ENCODE assay signal across 20 mouse cellular contexts in the genomic region with DNA sequence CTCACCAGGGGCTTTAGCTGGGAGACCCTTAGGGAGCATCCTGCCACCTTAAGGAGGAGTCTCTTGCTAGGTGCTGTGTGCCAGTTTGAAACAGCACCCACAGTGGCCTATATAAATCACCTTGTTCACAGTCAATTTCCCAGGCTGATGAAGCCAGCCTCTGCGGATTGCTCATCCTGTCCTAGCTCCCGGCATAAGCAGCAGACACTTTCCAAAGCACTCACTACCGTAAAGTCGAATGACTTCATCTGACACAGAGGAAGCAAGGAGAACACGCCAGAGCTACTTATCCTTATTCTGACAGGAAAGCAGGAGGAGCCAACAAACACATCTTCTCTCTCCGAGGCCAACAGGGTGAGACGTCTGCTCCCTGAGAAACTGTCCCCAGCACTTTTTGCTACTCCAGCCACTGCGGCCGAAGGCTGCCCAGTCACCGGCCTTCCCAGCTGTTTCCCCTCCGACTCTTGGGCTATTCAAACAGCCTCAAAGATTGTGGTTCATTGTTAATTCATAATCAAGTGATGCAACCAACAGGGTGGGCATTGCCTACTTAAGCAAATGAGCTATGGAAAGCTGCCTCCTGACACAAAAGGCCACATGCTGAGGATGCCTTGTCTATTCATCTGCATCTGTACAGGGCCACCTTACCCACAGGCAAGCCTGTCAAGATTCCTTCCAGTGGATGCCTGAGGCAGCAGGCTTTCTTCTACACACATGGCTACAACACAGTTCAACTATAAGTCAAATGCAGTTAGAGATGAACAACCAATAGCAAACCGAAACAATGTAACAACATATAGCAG.
DNase-seq lines count a peak whose midpoint lies in the region; ATAC-seq and TF ChIP-seq lines count a peak whose summit lies in the region.
"Had no signal": no experiment of that assay in that cellular context is flagged by ENCODE, and none has a peak within 500 bp of the region (broad histone marks: within the 10 kb centered on the region; RNA-seq: fewer than 3 reads in every experiment).

No protein-coding gene starts in this region.

- no peaks in the 10 kb centered on the region for H3K36me3 ChIP-seq in heart, postnatal 0 days (replicated peaks; ENCODE audit: control insufficient read depth, insufficient read depth, low read length)
- H3K36me3 ChIP-seq in hindbrain, embryonic 11.5 days (ENCODE audit: control insufficient read depth, insufficient read depth, low read length), result no peaks in the 10 kb centered on the region
- H3K36me3 ChIP-seq in midbrain, embryonic 15.5 days (replicated peaks), result no peaks in the 10 kb centered on the region
- H3K36me3 ChIP-seq: embryonic facial prominence, embryonic 13.5 days had no signal

- no peak overlapping the region for H3K27ac ChIP-seq in heart, postnatal 0 days (ENCODE audit: low read depth)
- no peak overlapping the region for H3K27ac ChIP-seq in hindbrain, embryonic 11.5 days (ENCODE audit: low read depth, low read length)
- no peak overlapping the region for H3K27ac ChIP-seq in midbrain, embryonic 15.5 days
- H3K27ac ChIP-seq: embryonic facial prominence, embryonic 13.5 days; forebrain, embryonic 13.5 days; layer of hippocampus, adult 2 months had no signal

- TF ChIP-seq CTCF in heart, postnatal 0 days (IDR thresholded peaks at IDR 0.05; ENCODE audit: low read depth), result no peak

- WGBS in heart, postnatal 0 days, result 62% methylated on average over 12 of the region's 12 CpGs
- 42% methylated on average over 12 of the region's 12 CpGs for WGBS in hindbrain, embryonic 11.5 days
- WGBS in midbrain, embryonic 15.5 days, result 29% methylated on average over 12 of the region's 12 CpGs

- no peak for TF ChIP-seq EP300 in heart, postnatal 0 days (IDR thresholded peaks at IDR 0.05; ENCODE audit: low read depth)

- H3K4me1 ChIP-seq in heart, postnatal 0 days (ENCODE audit: control insufficient read depth, insufficient read depth), result peaks cover 15% of the 10 kb centered on the region; the same call in 1 of the 2 replicates
- H3K4me1 ChIP-seq in hindbrain, embryonic 11.5 days (replicated peaks; ENCODE audit: control insufficient read depth, insufficient read depth, low read length), result peaks cover 6% of the 10 kb centered on the region; the same call in 1 of the 2 replicates
- peaks cover 15% of the 10 kb centered on the region for H3K4me1 ChIP-seq in midbrain, embryonic 15.5 days

- ATAC-seq in heart, postnatal 0 days (ENCODE audit: insufficient read depth, low read depth), result no peak
- 0 out of 2 replicates have a peak, but pooled peaks have one; percentile 13 for ATAC-seq in hindbrain, embryonic 11.5 days (ENCODE audit: low FRiP score)
- 0 out of 2 replicates have a peak, but pooled peaks have one; percentile 5 for ATAC-seq in midbrain, embryonic 15.5 days (replicated peaks)
- no peak for ATAC-seq in megakaryocyte-erythroid progenitor cell, adult 5-6 weeks (replicated peaks; ENCODE audit: low FRiP score, low TSS enrichment, poor library complexity, severe bottlenecking)
- ATAC-seq: forebrain, embryonic 13.5 days had no signal

- no peak overlapping the region for H3K9ac ChIP-seq in heart, postnatal 0 days (replicated peaks; ENCODE audit: low read depth, low read length)
- H3K9ac ChIP-seq in hindbrain, embryonic 11.5 days (ENCODE audit: low read depth, low read length), result 0 out of 2 replicates have a peak overlapping the region, but pooled peaks have one; percentile 12
- no peak overlapping the region for H3K9ac ChIP-seq in midbrain, embryonic 15.5 days
- H3K9ac ChIP-seq: embryonic facial prominence, embryonic 13.5 days; forebrain, embryonic 13.5 days had no signal

- H3K9me3 ChIP-seq in heart, postnatal 0 days (replicated peaks; ENCODE audit: control insufficient read depth, low read length), result no peaks in the 10 kb centered on the region
- H3K9me3 ChIP-seq in hindbrain, embryonic 11.5 days (ENCODE audit: control insufficient read depth, low read length), result no peaks in the 10 kb centered on the region
- H3K9me3 ChIP-seq in midbrain, embryonic 15.5 days, result no peaks in the 10 kb centered on the region
- H3K9me3 ChIP-seq: embryonic facial prominence, embryonic 13.5 days; forebrain, embryonic 13.5 days had no signal

- DNase-seq in heart, postnatal 0 days (ENCODE audit: low spot score), result peak; percentile 56
- no peak for DNase-seq in heart, postnatal 4 days
- DNase-seq in Muller cell, postnatal 12 days (ENCODE audit: inconsistent ontology term), result peak; percentile 6
- no peak for DNase-seq in hindbrain, embryonic 11.5 days (ENCODE audit: low spot score)
- DNase-seq in spleen, postnatal 4 days (ENCODE audit: low spot score in 2 of 2), result no peak
- no peak for DNase-seq in spleen, postnatal 36 days (ENCODE audit: low spot score in 2 of 2)
- DNase-seq: adrenal gland, postnatal 10 days; cerebellum, postnatal 36 days; gastrocnemius, postnatal 36 days; kidney, adult 18-20 months; liver; lung, postnatal 14 days; right cerebral cortex, postnatal 14 days; thymus, postnatal 14 days had no signal

- no peaks in the 10 kb centered on the region for H3K27me3 ChIP-seq in heart, postnatal 0 days (ENCODE audit: control insufficient read depth, insufficient read depth, low read length)
- no peaks in the 10 kb centered on the region for H3K27me3 ChIP-seq in hindbrain, embryonic 11.5 days (ENCODE audit: control insufficient read depth, insufficient read depth, low read length)
- no peaks in the 10 kb centered on the region for H3K27me3 ChIP-seq in midbrain, embryonic 15.5 days (replicated peaks)
- H3K27me3 ChIP-seq: embryonic facial prominence, embryonic 13.5 days; forebrain, embryonic 13.5 days had no signal

- no peak overlapping the region for H3K4me2 ChIP-seq in heart, postnatal 0 days (ENCODE audit: low read depth, low read length)
- no peak overlapping the region for H3K4me2 ChIP-seq in hindbrain, embryonic 11.5 days (replicated peaks; ENCODE audit: low read depth, low read length)
- no peak overlapping the region for H3K4me2 ChIP-seq in midbrain, embryonic 15.5 days
- H3K4me2 ChIP-seq: embryonic facial prominence, embryonic 13.5 days; forebrain, embryonic 13.5 days had no signal

- no peak overlapping the region for H3K4me3 ChIP-seq in heart, postnatal 0 days (ENCODE audit: low read depth, low read length)
- no peak overlapping the region for H3K4me3 ChIP-seq in hindbrain, embryonic 11.5 days (ENCODE audit: low read depth, low read length)
- H3K4me3 ChIP-seq in midbrain, embryonic 15.5 days, result no peak overlapping the region
- H3K4me3 ChIP-seq: embryonic facial prominence, embryonic 13.5 days; forebrain, embryonic 13.5 days; layer of hippocampus, adult 2 months; myocyte had no signal

Comparison
In these comparisons a context has a peak if more than half of its experiments do, and no peak if none do; other contexts are left out.
1. DNase-seq: peak in heart, postnatal 0 days (single experiment) and Muller cell, postnatal 12 days (single experiment); none in heart, postnatal 4 days (single experiment), hindbrain, embryonic 11.5 days (single experiment), spleen, postnatal 4 days (0 of 2) and spleen, postnatal 36 days (0 of 2).
2. ATAC-seq: peak in hindbrain, embryonic 11.5 days (single experiment) and midbrain, embryonic 15.5 days (single experiment); none in heart, postnatal 0 days (single experiment) and megakaryocyte-erythroid progenitor cell, adult 5-6 weeks (single experiment).